Mouse (Mus musculus): ENCODE measurements around the gene Chd3.

Chd3 gene

GRCm38 (mm10) chr11:69388680-69389079, 19.5 kb upstream of the Chd3 start:
- no peak for DNase-seq

DNA sequence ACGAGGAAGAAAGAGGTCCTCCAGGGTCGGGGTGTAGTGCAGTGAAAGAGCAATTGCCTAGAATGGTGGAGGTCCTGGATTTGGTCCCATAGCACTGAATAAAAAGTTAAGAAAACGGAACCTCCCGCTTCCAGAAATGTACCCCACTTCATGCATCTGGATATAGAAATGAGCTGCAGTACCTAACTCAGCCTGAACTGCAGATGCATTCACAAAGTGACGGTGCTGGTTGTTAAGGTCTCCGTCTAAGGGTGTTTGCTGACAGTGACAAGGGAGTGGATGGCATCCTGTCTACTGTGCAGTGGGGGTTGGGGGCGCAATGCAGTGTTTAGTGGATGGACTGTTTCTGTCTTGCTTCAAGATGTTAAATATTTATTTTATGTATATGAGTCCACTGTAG, 17.6 kb upstream of the Chd3 start:
- DNase-seq: no peak

GRCm38 (mm10) chr11:69384979-69385378, 15.8 kb upstream of the Chd3 start:
- no peak for DNase-seq

- no peak for DNase-seq
Observed at GRCm38 (mm10) chr11:69382478-69383105, 13.4 kb upstream of the Chd3 start.

DNA sequence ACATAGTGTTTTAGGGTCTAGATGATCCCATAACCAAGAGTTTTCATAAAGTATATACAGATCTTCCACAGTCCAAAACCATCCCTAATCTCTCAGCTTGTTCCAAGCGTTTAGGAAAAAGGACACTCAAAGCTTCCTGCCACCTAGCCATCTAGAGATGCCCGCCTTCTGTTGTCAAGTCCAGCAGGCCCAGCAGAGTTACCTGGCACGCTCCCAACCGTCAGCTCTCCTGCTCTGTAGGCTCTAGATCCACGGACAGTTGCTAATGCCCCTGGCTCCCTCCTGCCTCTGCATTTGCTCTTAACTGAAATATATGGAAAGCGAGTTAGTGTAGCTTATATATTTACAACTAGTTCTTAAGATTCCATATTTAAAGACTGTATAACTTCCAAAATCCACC, 12.2 kb upstream of the Chd3 start:
- no peak for DNase-seq

GRCm38 (mm10) chr11:69379600-69379999, 10.4 kb upstream of the Chd3 start:
- no peak for DNase-seq

- no peak for DNase-seq
Observed at GRCm38 (mm10) chr11:69377766-69378165, 8.6 kb upstream of the Chd3 start.

DNA sequence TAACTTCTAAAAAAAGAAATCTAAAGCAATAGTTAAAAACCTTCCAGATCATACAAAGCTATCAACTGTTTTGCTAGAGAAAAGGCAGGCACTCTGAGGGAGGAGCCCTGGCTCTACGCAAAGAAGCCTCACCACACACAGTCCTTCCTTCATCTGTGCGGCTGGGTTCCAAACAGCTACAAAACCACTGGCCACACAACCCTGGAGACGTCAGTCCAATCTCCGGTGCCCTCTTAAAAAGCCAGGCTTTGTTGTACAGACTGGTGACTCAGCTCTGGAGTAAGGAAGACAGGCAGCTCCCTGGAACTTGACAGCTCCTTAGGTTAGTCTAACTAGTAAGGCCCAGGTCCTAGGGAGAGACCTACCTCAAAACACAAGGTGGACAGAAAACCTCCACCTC, 6.4 kb upstream of the Chd3 start:
- no peak for DNase-seq

GRCm38 (mm10) chr11:69373223-69373965, 4.2 kb upstream of the Chd3 start:
- no peak for DNase-seq

GRCm38 (mm10) chr11:69372780-69373170, 3.6 kb upstream of the Chd3 start:
- peak in 1 of 2 experiments; percentile 18 for DNase-seq

DNA sequence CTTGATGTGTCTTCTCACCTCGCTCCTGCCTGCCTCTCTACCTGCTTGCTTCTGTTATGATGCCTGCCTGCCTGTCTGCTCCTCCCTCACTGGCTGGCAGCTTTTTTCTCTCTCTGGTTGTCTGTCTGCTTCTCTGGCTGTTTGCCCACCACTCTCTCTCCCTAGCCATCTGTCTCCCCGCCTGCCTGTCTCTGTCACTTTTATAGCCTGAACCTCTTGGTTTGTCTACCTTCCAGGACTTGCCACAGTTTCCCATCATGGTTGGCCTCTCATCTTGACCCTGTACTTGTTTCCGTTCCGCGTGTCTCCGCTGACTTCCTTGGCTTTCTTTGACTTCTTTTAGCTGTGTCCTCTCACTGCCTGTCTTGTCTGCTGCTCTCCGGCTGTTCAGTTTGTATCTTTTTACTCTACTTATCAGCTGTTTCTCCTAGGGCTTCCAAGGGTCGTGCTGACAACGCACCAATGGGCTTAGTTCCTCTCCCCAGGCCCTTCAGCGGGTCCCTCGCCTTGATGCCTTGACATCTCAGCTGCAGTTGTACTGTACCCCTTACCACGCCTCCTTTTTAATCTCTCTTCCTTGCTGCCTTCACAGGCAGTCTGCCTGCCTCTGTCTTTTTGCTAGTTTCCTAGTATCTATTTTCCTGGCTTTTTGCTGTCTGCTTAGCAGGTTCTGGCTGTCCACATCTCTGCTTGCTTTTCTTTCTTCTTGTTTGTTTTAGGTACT, 3.0 kb upstream of the Chd3 start:
- DNase-seq: no peak

GRCm38 (mm10) chr11:69371601-69372000, 2.4 kb upstream of the Chd3 start:
- no peak for DNase-seq

- no peak for DNase-seq
Observed at GRCm38 (mm10) chr11:69370817-69371215, 1.6 kb upstream of the Chd3 start.

GRCm38 (mm10) chr11:69369990-69370816, 997 bp upstream of the Chd3 start:
- DNase-seq: no peak

DNA sequence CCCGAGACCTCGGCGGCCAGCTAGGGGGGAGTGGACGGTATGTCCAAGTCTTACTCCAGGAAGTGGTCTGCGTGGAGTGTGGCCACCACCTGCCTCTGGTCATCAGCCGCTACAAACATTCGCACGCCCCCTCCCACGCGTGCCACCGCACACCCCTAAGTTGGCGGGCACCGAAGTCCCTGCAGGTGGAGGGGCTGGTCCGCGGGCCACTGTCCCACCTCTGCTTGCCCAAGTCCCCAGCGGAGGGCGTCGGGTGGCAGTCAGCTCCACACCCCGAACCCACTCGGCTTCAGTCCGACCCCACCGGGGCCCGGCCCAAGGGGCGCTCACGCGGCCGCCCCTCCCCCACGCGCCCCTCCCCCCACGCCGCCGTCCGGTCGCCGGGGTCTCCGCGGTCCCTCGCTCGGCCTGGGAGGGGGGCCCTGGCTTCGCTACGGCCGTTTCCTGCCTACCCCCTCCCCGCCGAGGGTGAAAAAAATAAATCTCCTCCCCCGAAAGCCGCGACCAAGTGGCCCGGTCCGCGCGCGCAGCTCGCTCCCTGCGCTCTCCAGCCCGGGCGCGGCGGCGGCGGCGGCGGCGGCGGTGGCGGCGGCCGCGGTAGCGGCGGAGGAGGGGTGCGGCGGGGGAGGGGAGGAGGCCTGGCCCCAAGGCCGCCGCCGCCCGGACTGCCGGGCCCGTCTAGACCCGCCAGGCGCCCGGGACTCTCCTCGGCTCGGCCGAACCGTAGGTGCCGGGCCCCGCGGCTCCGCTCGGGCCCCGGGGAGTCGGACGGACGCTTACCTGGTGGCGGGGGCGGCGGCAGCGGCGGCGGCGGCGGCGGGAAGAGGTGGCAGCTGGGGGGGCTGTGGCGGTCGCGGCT, 621 bp downstream of the Chd3 start:
- peak; percentile 66 to 73 for DNase-seq

DNA sequence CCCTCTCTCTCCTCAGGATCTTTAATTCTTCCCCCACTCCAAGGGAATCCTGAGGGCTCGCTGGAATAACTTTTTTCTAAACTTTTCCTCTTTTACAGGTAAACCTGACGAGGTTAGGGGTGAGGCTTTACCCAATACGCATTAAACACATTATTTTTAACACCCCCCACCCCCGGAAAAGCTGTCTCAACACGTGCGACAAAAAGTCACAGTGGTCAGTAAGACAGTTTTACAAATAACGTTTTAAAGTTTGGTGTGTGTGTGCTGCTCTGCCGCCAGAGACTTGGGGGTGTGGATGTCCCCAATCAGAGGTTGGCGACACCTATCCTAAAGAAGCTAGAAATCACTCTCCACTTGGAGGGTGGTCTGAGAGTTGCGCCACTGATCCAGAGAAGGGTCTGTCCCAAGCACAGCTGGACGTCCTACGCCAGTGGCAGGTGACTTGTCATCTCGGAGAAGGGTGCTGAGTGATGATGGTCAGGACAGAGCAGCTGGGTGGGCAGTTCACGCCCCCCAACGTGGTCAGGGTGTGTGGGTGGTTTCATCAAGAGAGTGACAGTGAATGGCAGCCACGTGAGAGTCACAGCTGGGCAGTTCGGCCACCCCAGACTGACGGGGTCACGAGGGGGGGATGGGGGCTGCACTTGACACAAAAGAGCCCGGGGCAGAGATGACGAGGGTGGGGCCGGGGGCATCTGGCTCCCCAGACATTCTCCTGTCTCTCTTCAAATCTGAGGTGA, 1.4 kb downstream of the Chd3 start:
- DNase-seq: peak; percentile 39 to 69

DNA sequence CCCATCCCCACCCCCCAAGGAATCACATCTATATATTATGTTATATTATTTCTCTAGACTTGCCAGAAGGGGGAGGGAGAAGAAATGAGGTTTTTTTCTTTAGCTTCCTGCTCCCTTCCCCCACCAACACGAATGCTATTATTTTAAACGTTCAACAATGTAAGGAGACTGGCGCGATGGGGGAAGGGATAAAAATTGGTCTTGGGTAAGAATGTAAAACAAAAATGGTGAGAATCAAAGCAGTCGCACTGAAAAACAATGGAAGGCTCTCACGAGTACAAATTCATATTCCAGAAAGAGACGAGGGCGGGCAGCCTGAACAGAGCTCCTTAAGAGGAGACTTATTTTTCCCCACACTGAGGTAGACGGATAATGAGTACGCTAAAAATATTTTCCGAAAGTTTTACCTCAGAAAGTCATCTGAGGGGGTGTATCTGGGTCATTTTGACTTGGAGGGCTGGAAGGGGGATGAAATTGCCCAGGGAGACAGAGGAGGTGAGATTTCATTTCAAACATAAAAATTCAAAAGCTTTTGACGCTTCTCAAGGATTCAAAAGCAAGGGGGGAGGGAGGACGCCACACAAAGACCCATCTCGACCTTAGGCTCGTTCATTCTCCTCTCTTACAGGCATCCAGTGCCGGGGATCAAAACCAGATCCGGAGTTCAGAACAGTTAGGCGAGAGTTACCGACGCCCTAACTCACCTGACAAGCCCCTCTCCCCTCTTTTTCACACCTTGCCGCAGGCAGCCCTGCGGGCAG, 2.2 kb downstream of the Chd3 start:
- peak in 1 of 2 experiments; percentile 48 for DNase-seq

DNA sequence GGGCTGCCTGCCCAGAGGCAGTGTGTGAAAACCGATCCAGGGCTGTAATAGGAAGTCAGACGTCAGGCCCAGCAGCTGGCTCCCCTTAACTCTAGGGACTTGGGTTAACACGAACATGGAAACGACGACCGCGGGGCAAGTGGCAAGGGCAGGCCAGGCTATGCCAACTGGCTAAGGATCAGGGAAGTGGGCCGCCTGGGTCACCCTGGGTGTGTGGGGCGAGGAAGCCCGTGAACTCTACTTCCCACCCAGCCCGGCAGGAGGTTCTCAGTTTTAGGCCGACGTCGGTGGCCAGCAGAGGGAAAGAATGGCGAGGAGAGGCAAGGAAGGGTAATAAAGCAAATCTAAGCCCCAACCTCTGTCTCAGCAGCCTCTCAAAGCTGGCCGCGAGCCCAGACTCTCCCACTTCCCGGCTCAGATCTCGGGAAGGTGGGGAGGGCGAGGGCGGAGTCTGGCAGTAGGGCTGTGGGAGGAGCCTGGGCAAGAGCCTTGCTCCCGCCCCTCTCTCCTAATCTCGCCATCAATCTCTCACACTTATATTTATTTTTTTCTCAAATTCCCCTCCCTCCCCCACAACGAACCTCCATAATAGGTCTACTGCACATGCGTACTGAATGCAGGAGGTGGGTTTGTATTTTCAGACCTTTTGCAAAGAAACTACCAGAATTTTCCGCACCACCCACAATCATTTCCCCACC, 2.9 kb downstream of the Chd3 start:
- DNase-seq: peak; percentile 98

DNA sequence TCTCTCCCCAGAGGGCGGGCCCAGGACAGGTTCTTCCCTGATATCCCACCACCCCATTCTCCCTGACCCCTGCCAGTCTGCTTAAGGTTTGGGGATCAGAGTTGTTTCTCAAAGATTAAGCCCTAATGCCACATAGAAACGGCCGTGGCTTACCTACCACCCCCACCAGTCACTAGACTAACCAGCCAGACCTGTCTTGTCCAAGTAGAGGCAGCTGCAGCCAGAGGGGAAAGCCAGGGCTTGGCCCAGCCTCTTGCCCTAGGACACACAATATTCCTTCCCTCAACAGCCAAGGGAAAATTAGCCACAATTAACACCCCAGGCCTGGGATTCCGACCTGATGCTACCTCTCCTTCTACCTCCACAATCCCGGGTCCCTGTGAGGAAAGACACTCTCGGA, 3.5 kb downstream of the Chd3 start:
- DNase-seq: peak in 1 of 2 experiments; percentile 56

DNA sequence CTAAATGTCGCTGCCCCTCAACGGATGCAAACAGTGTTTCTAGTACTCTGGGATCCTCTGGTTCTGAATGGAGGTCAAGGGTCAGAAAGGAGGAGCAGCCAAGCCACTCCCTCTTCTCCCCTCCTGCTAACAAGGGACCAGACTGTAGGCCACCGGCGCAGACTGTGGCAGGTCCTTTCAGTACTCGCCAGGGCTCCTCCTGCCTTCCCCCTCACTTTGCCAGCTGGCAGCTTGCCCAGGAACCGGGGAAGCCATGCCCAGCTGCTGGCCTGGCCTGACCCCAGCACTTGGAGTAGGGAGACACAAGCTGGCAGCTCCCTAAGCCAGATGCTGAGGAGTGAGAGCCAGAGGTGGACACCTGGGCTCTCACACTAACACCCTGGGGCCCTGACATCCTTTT, 4.3 kb downstream of the Chd3 start:
- peak; percentile 95 to 98 for DNase-seq
